ENCODE assay signal across 10 mouse cellular contexts in the genomic region with DNA sequence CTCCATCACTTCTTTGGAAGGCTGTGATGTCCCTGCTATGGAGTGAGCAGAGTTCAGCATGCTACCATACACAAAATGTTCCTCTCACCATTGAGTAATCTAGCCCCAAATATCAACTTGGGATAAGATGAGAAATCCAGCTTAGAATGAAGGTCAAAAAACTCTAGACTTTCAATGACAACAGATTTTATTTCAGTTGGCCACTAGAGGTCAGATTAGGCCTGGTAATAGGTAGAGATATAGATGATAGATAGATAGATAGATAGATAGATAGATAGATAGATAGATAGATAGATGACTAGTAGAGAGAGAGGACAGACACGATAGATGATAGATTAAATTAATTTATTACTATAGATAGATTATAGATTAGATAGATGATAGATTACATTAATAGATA.
DNase-seq lines count a peak whose midpoint lies in the region; ATAC-seq and TF ChIP-seq lines count a peak whose summit lies in the region.
"Had no signal": no experiment of that assay in that cellular context is flagged by ENCODE, and none has a peak within 500 bp of the region (broad histone marks: within the 10 kb centered on the region; RNA-seq: fewer than 3 reads in every experiment).

No protein-coding gene starts in this region.

- 66% methylated on average over 1 of the region's 1 CpGs for WGBS in lung, embryonic 14.5 days

- no peaks in the 10 kb centered on the region for H3K9me3 ChIP-seq in lung, embryonic 14.5 days (ENCODE audit: low read depth, low read length)
- H3K9me3 ChIP-seq: stomach, embryonic 15.5 days had no signal

- no peak for ATAC-seq in lung, embryonic 14.5 days (ENCODE audit: insufficient read depth)

- H3K27me3 ChIP-seq in lung, embryonic 14.5 days (ENCODE audit: insufficient read depth, low read length), result no peaks in the 10 kb centered on the region
- H3K27me3 ChIP-seq: stomach, embryonic 15.5 days had no signal

- no peak for TF ChIP-seq POLR2A in brain, embryonic 14.5 days (IDR thresholded peaks at IDR 0.05; ENCODE audit: borderline replicate concordance, extremely low read depth, insufficient read depth, insufficient read length, poor library complexity, severe bottlenecking)

- H3K4me3 ChIP-seq in lung, embryonic 14.5 days (ENCODE audit: low read depth, low read length), result no peak overlapping the region
- H3K4me3 ChIP-seq: stomach, embryonic 15.5 days had no signal

- peaks cover 34% of the 10 kb centered on the region for H3K36me3 ChIP-seq in lung, embryonic 14.5 days (ENCODE audit: insufficient read depth)

- no peaks in the 10 kb centered on the region for H3K4me1 ChIP-seq in lung, embryonic 14.5 days (ENCODE audit: insufficient read depth)
- H3K4me1 ChIP-seq: stomach, embryonic 15.5 days had no signal

- no peak overlapping the region for H3K4me2 ChIP-seq in lung, embryonic 14.5 days
- H3K4me2 ChIP-seq: heart, embryonic 11.5 days; stomach, embryonic 15.5 days had no signal

- no peak overlapping the region for H3K9ac ChIP-seq in lung, embryonic 14.5 days
- H3K9ac ChIP-seq: stomach, embryonic 15.5 days had no signal

- TF ChIP-seq CTCF in lung, embryonic 14.5 days (IDR thresholded peaks at IDR 0.05; ENCODE audit: low read depth), result peak; percentile 51
- TF ChIP-seq CTCF in brain, embryonic 14.5 days (IDR thresholded peaks at IDR 0.05; ENCODE audit: borderline replicate concordance, extremely low read depth, insufficient read depth, insufficient read length), result no peak

- DNase-seq in gastrocnemius, adult 18-20 months (ENCODE audit: low spot score), result peak; percentile 26
- no peak for DNase-seq in gastrocnemius, postnatal 10 days
- peak; percentile 56 for DNase-seq in lung, embryonic 14.5 days
- DNase-seq in lung, adult 18-20 months, result no peak
- DNase-seq in brain, embryonic 14.5 days (ENCODE audit: low read depth), result peak; percentile 52
- peak; percentile 72 for DNase-seq in retina, embryonic 14.5 days (ENCODE audit: low spot score)
- DNase-seq in urinary bladder, postnatal 10 days (ENCODE audit: low spot score), result no peak
- no peak for DNase-seq in spleen, adult 12 weeks (ENCODE audit: low spot score)

- H3K27ac ChIP-seq in lung, embryonic 14.5 days (ENCODE audit: low read depth), result no peak overlapping the region
- H3K27ac ChIP-seq: stomach, embryonic 15.5 days had no signal

Comparison
In these comparisons a context has a peak if more than half of its experiments do, and no peak if none do; other contexts are left out.
1. DNase-seq: peak in gastrocnemius, adult 18-20 months (single experiment), lung, embryonic 14.5 days (single experiment), brain, embryonic 14.5 days (single experiment) and retina, embryonic 14.5 days (single experiment); none in gastrocnemius, postnatal 10 days (single experiment), lung, adult 18-20 months (0 of 2), urinary bladder, postnatal 10 days (single experiment) and spleen, adult 12 weeks (single experiment).